Comparison of ENCODE assay signal across 8 mouse cellular contexts in genomic region chr8:26384305-26384993, GRCm38 (mm10).
A peak's percentile ranks its signal among the peaks of the same experiment; 100 is the strongest.
DNase-seq lines count a peak whose midpoint lies in the region.

No protein-coding gene starts in this region.

- intact Hi-C loops in gastrocnemius, postnatal 36 days (cut with DNase I), result loop anchor here (5.0 kb wide), 1 partner anchor 58 kb away; no protein-coding TSS in a partner anchor

- DNase-seq in urinary bladder, postnatal 14 days (ENCODE audit: low spot score), result peak; percentile 56
- no peak for DNase-seq in urinary bladder, adult 2 months (ENCODE audit: low spot score)
- DNase-seq in gastrocnemius, postnatal 36 days, result peak; percentile 13 to 19
- DNase-seq in kidney, adult 9 months, result peak; percentile 53
- DNase-seq in mesoderm, embryonic 11.5 days (ENCODE audit: low read depth, low spot score), result peak; percentile 73
- DNase-seq in thymus, postnatal 0 days (ENCODE audit: low spot score), result no peak
- DNase-seq in cerebellum, adult 8-10 months, result no peak
- no peak for DNase-seq in thymus, postnatal 25 days

Comparison
In these comparisons a context has a peak if more than half of its experiments do, and no peak if none do; other contexts are left out.
1. DNase-seq: peak in urinary bladder, postnatal 14 days (single experiment), gastrocnemius, postnatal 36 days (2 of 2), kidney, adult 9 months (single experiment) and mesoderm, embryonic 11.5 days (single experiment); none in urinary bladder, adult 2 months (single experiment), thymus, postnatal 0 days (single experiment), cerebellum, adult 8-10 months (single experiment) and thymus, postnatal 25 days (single experiment).